Mouse (Mus musculus): ENCODE results near the gene Astn1. TPM values are rescaled to one million over a fixed set of nuclear protein-coding genes. Genes with fewer than 3 reads are reported as not detected.

Astn1 gene
- polyA plus RNA-seq, 1 experiment from 2014 or later, result 19.5 TPM

- Histone ChIP-seq H3K36me3 (peaks cover 2% of the 10 kb centered on the region; the same call in 1 of the 2 replicates), H3K27ac (no peak overlapping the region), H3K4me2 (replicated peaks) (no peak overlapping the region), H3K4me1 (peaks cover 17% of the 10 kb centered on the region), H3K9me3 (no peaks in the 10 kb centered on the region), H3K9ac (no peak overlapping the region), H3K4me3 (no peak overlapping the region), H3K27me3 (replicated peaks) (no peaks in the 10 kb centered on the region; the same call in 1 of the 2 replicates)
- 23% methylated on average over 4 of the region's 4 CpGs for WGBS
- ATAC-seq (ENCODE audit: low FRiP score, low read depth), result peak; percentile 61; the same call in 1 of the 2 replicates
Observed at GRCm38 (mm10) chr1:158500140-158500539, 138.1 kb downstream of the Astn1 start.

GRCm38 (mm10) chr1:158501019-158501418, 138.9 kb downstream of the Astn1 start:
- peaks cover 9% of the 10 kb centered on the region; the same call in 1 of the 2 replicates for H3K36me3 ChIP-seq

GRCm38 (mm10) chr1:158507610-158508009, 145.5 kb downstream of the Astn1 start:
- no peak overlapping the region for H3K27ac ChIP-seq
- no peak overlapping the region for H3K4me2 ChIP-seq (replicated peaks)
- H3K4me1 ChIP-seq, result no peaks in the 10 kb centered on the region
- WGBS, result 74% methylated on average over 3 of the region's 3 CpGs
- ATAC-seq (ENCODE audit: low FRiP score, low read depth), result no peak
- H3K36me3 ChIP-seq, result peaks cover 18% of the 10 kb centered on the region
- H3K27me3 ChIP-seq (replicated peaks), result no peaks in the 10 kb centered on the region
- H3K9me3 ChIP-seq, result no peaks in the 10 kb centered on the region
- no peak overlapping the region for H3K9ac ChIP-seq
- H3K4me3 ChIP-seq, result no peak overlapping the region

More at GRCm38 (mm10) chr1:158501019-158501418, 138.9 kb downstream of the Astn1 start:
- H3K9ac ChIP-seq, result no peak overlapping the region
- H3K4me1 ChIP-seq, result peaks cover 17% of the 10 kb centered on the region
- no peak overlapping the region for H3K4me3 ChIP-seq
- no peaks in the 10 kb centered on the region; the same call in 1 of the 2 replicates for H3K27me3 ChIP-seq (replicated peaks)
- no peak for ATAC-seq (ENCODE audit: low FRiP score, low read depth)
- no peak overlapping the region for H3K4me2 ChIP-seq (replicated peaks)
- WGBS, result 30% methylated on average over 4 of the region's 4 CpGs
- no peak overlapping the region for H3K27ac ChIP-seq
- H3K9me3 ChIP-seq, result no peaks in the 10 kb centered on the region

GRCm38 (mm10) chr1:158509112-158509855, 147.2 kb downstream of the Astn1 start:
- Histone ChIP-seq H3K27ac (no peak overlapping the region), H3K4me2 (replicated peaks) (no peak overlapping the region), H3K36me3 (peaks cover 24% of the 10 kb centered on the region), H3K27me3 (replicated peaks) (no peaks in the 10 kb centered on the region), H3K4me1 (no peaks in the 10 kb centered on the region), H3K9me3 (no peaks in the 10 kb centered on the region), H3K9ac (no peak overlapping the region), H3K4me3 (no peak overlapping the region)
- WGBS, result 83% methylated on average over 4 of the region's 4 CpGs
- ATAC-seq (ENCODE audit: low FRiP score, low read depth), result no peak

- ATAC-seq (ENCODE audit: low FRiP score, low read depth), result no peak
- Histone ChIP-seq H3K27me3 (replicated peaks) (no peaks in the 10 kb centered on the region), H3K9ac (no peak overlapping the region), H3K4me3 (no peak overlapping the region), H3K9me3 (no peaks in the 10 kb centered on the region), H3K36me3 (peaks cover 17% of the 10 kb centered on the region), H3K27ac (no peak overlapping the region), H3K4me2 (replicated peaks) (no peak overlapping the region), H3K4me1 (no peaks in the 10 kb centered on the region)
- WGBS, result 93% methylated on average over 15 of the region's 15 CpGs
Observed at GRCm38 (mm10) chr1:158510478-158511207, 148.6 kb downstream of the Astn1 start.

- Histone ChIP-seq H3K9ac (no peak overlapping the region), H3K4me2 (replicated peaks) (no peak overlapping the region), H3K4me1 (no peaks in the 10 kb centered on the region), H3K4me3 (no peak overlapping the region), H3K9me3 (no peaks in the 10 kb centered on the region), H3K27me3 (replicated peaks) (no peaks in the 10 kb centered on the region), H3K36me3 (peaks cover 15% of the 10 kb centered on the region), H3K27ac (no peak overlapping the region)
- ATAC-seq (ENCODE audit: low FRiP score, low read depth), result no peak
Observed at GRCm38 (mm10) chr1:158512089-158512488, 150.0 kb downstream of the Astn1 start.

GRCm38 (mm10) chr1:158512636-158513035, 150.6 kb downstream of the Astn1 start:
- no peak overlapping the region for H3K27ac ChIP-seq
- ATAC-seq (ENCODE audit: low FRiP score, low read depth), result no peak
- no peak overlapping the region for H3K4me3 ChIP-seq
- 88% methylated on average over 6 of the region's 6 CpGs for WGBS
- H3K4me1 ChIP-seq, result no peaks in the 10 kb centered on the region
- H3K9me3 ChIP-seq, result no peaks in the 10 kb centered on the region
- H3K36me3 ChIP-seq, result peaks cover 15% of the 10 kb centered on the region
- H3K9ac ChIP-seq, result no peak overlapping the region
- no peaks in the 10 kb centered on the region for H3K27me3 ChIP-seq (replicated peaks)
- no peak overlapping the region for H3K4me2 ChIP-seq (replicated peaks)

- H3K9ac ChIP-seq, result no peak overlapping the region
- no peak overlapping the region for H3K4me3 ChIP-seq
- 92% methylated on average over 13 of the region's 13 CpGs for whole genome bisulfite sequencing
- no peak for ATAC-seq (ENCODE audit: low FRiP score, low read depth)
- no peaks in the 10 kb centered on the region for H3K27me3 ChIP-seq (replicated peaks)
- no peaks in the 10 kb centered on the region for H3K9me3 ChIP-seq
- no peaks in the 10 kb centered on the region for H3K4me1 ChIP-seq
- no peak overlapping the region for H3K27ac ChIP-seq
- H3K36me3 ChIP-seq, result peaks cover 15% of the 10 kb centered on the region
- no peak overlapping the region for H3K4me2 ChIP-seq (replicated peaks)
Observed at GRCm38 (mm10) chr1:158513572-158513971, 151.5 kb downstream of the Astn1 start.

GRCm38 (mm10) chr1:158516558-158516957, 154.5 kb downstream of the Astn1 start:
- H3K4me1 ChIP-seq, result no peaks in the 10 kb centered on the region
- no peaks in the 10 kb centered on the region for H3K9me3 ChIP-seq
- H3K9ac ChIP-seq, result no peak overlapping the region
- H3K4me2 ChIP-seq (replicated peaks), result no peak overlapping the region
- H3K36me3 ChIP-seq, result peaks cover 11% of the 10 kb centered on the region; the same call in 1 of the 2 replicates
- H3K4me3 ChIP-seq, result no peak overlapping the region
- H3K27ac ChIP-seq, result no peak overlapping the region
- WGBS, result 77% methylated on average over 4 of the region's 4 CpGs
- no peak for ATAC-seq (ENCODE audit: low FRiP score, low read depth)
- no peaks in the 10 kb centered on the region for H3K27me3 ChIP-seq (replicated peaks)

GRCm38 (mm10) chr1:158536195-158536594, 174.1 kb downstream of the Astn1 start:
- no peaks in the 10 kb centered on the region for H3K9me3 ChIP-seq
- WGBS, result 56% methylated on average over 3 of the region's 3 CpGs
- ATAC-seq (ENCODE audit: low FRiP score, low read depth), result no peak
- no peak overlapping the region for H3K4me3 ChIP-seq
- 0 out of 2 replicates have a peak, but pooled peaks cover 5% of the 10 kb centered on the region for H3K4me1 ChIP-seq
- H3K9ac ChIP-seq, result no peak overlapping the region
- H3K27ac ChIP-seq, result no peak overlapping the region
- H3K36me3 ChIP-seq, result no peaks in the 10 kb centered on the region
- H3K27me3 ChIP-seq (replicated peaks), result no peaks in the 10 kb centered on the region
- H3K4me2 ChIP-seq (replicated peaks), result no peak overlapping the region

- no peak overlapping the region for H3K27ac ChIP-seq
- 0 out of 2 replicates have a peak, but pooled peaks have one; percentile 33 for ATAC-seq (ENCODE audit: low FRiP score, low read depth)
Observed at GRCm38 (mm10) chr1:158536867-158537266, 174.8 kb downstream of the Astn1 start.

GRCm38 (mm10) chr1:158545095-158545494, 183.0 kb downstream of the Astn1 start:
- Histone ChIP-seq H3K4me1 (peaks cover 12% of the 10 kb centered on the region), H3K4me2 (replicated peaks) (no peak overlapping the region), H3K27ac (no peak overlapping the region), H3K9me3 (no peaks in the 10 kb centered on the region), H3K27me3 (replicated peaks) (no peaks in the 10 kb centered on the region), H3K36me3 (no peaks in the 10 kb centered on the region), H3K9ac (no peak overlapping the region), H3K4me3 (no peak overlapping the region)
- ATAC-seq (ENCODE audit: low FRiP score, low read depth), result no peak
- 82% methylated on average over 4 of the region's 4 CpGs for WGBS

More at GRCm38 (mm10) chr1:158536867-158537266, 174.8 kb downstream of the Astn1 start:
- Histone ChIP-seq H3K27me3 (replicated peaks) (no peaks in the 10 kb centered on the region), H3K4me3 (no peak overlapping the region), H3K36me3 (no peaks in the 10 kb centered on the region), H3K9me3 (no peaks in the 10 kb centered on the region), H3K4me2 (replicated peaks) (no peak overlapping the region), H3K9ac (no peak overlapping the region), H3K4me1 (0 out of 2 replicates have a peak, but pooled peaks cover 5% of the 10 kb centered on the region)
- 21% methylated on average over 1 of the region's 1 CpGs for WGBS
